Mouse (Mus musculus) neural tube, embryonic 10.5 days (tissue): ENCODE measurements around the gene Rapgef5.

ENCODE experiments used
- DNase-seq: peaks from one replicate; pipeline ENCODE4 v3.0.0-alpha.2; 2017; ENCODE audit warnings: low spot score; ENCODE audit errors: extremely low spot score

Rapgef5 gene

GRCm38 (mm10) chr12:117516179-117516578 lies at the start of gene Rapgef5:
Gene Rapgef5, plus strand, starts transcription at chr12:117516479.
- DNase-seq, result no peak

DNA sequence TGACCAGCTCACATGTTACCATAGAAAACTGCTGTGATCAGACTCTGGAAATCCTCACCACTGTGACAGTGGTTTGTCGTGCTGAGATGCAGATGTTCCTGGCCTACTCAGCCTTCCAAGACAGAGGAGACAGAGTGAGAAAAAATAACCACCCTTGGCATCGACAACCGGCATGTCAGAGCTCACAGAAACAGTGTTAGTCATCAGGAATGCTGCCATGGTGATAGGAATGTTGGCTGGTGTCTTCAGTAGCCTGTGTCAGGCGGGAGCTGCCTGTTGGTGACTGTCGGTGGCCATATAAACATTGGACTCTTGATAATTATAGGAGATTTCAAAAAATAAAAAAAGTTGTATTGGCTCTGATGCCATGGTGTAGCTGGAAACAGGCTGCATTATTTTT lies 48.0 kb upstream of the Rapgef5 start:
- DNase-seq, result no peak

- DNase-seq, result no peak
These were observed 37.3 kb upstream of the Rapgef5 start for GRCm38 (mm10) chr12:117479014-117479413.

DNA sequence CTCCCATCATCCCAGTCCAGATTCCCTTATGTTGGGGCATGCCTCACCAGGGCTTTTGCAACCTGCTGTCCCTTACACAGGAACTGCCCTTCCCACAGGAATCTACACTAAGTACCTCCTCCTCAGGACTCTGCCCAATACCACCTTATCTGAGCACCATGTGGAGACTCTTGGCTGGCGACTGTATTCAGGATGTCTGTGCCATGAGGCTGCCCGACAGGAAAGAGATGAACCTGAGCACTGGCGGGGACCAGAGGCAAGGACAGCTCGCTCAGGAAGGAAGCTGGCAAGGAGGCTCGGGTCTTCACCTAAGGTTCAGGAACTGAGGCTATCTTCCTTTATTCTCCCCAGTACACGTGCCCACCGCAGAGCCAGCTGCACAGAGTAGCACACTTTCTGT lies 36.6 kb upstream of the Rapgef5 start:
- no peak for DNase-seq

DNA sequence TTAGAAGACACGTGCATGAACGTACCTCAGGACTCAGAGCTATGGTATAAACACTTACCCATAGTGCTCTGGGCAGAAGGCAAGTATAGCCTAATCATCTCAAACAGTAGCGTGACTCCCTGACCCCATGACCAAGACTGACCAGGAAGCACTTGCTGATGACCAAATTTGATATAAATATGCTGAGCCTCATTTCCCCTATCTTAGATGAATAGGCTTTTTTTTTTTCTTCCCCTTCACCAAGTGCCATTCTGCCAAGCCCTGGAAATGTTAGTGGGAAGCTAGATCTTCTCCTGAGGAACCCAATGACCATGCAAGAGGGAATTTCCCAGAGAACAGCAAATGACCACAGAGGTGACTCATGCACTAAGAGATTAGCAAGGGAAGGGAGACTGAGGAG lies 35.3 kb upstream of the Rapgef5 start:
- DNase-seq, result no peak

- no peak for DNase-seq
These were observed 33.6 kb upstream of the Rapgef5 start for GRCm38 (mm10) chr12:117482665-117483064.

GRCm38 (mm10) chr12:117486118-117487057 lies 29.9 kb upstream of the Rapgef5 start:
- no peak for DNase-seq

GRCm38 (mm10) chr12:117496501-117497176 lies 19.6 kb upstream of the Rapgef5 start:
- no peak for DNase-seq

GRCm38 (mm10) chr12:117497361-117497760 lies 18.9 kb upstream of the Rapgef5 start:
- DNase-seq, result no peak

- DNase-seq, result no peak
These were observed 17.0 kb upstream of the Rapgef5 start for GRCm38 (mm10) chr12:117499242-117499641.

DNA sequence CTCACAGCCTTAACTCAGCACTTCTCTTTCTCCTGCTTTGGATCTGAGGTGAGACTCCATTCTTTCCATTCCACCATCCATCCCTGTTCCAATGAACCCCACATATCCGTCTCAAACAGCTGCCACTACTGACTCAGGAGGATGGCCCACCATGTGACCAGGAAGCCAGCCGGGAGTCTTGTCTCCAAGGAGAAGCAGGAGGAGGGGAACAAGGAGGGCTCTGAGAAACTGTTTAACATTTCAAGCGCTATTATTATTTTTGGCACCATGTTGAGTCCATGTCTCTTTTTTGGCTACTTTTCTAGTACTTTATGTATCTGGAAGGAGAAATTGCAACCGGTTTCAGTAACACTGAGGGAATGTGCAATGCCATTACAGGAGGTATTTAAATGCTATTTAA lies 15.1 kb upstream of the Rapgef5 start:
- no peak for DNase-seq

GRCm38 (mm10) chr12:117502834-117503233 lies 13.4 kb upstream of the Rapgef5 start:
- DNase-seq, result no peak

GRCm38 (mm10) chr12:117505163-117505562 lies 11.1 kb upstream of the Rapgef5 start:
- DNase-seq, result no peak

- DNase-seq, result no peak
These were observed 8.5 kb upstream of the Rapgef5 start for GRCm38 (mm10) chr12:117507772-117508171.

GRCm38 (mm10) chr12:117509919-117510318 lies 6.4 kb upstream of the Rapgef5 start:
- no peak for DNase-seq

- no peak for DNase-seq
These were observed 3.8 kb upstream of the Rapgef5 start for GRCm38 (mm10) chr12:117512468-117512867.

DNA sequence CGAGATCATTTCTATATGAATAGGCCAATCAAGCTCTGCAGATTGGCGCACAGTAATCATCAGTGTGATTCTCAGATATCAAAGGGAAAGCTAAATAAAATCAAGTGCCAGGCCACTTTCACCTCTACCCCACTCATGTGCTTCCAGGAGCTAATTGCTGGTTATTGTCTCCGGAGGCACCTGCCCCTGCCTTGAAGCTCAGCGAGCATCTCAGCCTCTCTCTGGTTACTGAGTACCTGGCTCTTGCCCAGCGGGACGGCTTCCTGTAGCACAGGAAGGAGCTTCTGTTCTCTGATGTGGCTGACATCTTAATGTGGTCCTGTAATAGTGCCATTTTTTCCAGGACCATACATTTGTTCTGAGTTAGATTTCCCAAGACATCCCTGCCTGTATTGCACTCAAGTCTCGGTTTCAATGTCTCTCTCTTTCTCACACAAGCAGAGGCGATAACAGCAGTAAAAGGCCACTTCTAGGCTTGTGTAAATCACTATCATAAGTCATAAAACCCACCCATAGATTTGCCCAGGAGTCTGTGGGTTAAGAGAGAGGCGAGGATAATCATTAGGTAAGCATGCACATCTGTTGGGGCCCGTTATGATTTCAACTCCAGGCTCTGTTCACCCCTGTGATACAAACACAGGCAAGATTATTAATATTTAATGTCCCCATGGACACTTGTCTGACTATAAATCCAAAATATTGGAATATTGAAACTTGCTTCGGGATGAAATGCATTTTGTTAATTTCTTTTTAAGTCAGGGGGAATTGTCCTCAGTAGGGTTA lies 2.9 kb upstream of the Rapgef5 start:
- DNase-seq, result no peak

DNA sequence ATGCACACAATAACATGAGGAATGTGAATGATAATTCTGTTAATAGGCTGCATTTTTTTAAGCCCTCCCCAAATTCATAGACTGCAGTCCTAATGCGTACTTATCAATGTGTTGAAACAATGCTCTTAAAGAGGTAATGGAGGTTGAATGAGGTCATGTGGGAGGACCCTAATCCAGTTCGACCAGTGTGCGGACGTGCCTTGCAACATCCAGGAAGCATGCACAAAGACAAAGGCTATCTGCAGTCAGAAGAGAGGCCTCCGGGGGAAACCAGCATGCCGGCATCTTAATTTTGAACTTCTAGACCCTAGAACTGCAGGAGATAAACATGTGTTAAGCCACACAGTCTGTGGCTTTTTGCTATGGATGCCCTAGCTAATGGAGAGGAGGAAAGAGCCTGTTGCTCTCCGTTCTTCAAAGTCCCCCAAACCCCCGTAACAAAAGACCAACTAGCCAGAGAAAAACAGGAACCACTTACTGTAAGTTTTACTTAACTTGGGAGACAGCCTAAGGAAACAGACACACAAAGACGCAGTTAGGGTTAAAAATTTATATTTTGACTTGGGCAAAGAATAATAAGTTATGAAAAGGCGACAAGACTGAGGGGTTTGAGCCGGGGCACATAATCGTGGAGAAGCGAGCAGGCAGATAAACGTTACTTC lies 1.1 kb downstream of the Rapgef5 start:
- DNase-seq, result no peak

DNA sequence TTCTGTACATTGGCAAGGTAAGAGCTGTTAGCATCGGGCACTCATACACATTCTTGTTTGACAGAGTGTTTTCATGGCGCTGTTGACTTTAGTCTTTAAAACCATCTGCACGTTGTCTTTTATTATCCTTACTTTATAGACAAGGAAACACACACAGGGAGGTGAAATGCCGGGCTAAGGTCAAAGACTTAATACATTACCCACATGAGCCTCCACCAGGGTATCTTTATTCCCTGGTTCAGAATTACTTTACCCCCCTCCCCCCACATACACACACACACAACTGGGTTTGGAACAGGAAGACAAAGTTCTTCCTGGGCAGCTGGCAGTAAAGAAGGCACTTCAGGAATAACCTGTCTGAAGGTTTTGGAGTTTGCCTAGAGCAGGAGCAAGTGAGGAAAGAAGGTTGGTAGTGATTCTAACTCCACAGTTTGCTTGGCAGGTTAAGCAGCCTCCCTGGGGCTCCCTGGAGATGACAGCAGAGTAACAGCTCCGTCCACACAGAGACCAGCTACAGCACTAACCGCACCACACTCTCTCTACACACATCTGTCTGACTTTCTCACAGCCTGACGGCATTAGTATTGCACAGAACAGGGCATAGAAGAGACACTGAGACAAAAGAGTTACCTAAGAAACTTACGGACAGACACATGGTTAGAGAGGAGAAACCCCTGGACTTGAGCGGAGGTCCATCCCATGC lies 8.2 kb downstream of the Rapgef5 start:
- DNase-seq, result no peak

DNA sequence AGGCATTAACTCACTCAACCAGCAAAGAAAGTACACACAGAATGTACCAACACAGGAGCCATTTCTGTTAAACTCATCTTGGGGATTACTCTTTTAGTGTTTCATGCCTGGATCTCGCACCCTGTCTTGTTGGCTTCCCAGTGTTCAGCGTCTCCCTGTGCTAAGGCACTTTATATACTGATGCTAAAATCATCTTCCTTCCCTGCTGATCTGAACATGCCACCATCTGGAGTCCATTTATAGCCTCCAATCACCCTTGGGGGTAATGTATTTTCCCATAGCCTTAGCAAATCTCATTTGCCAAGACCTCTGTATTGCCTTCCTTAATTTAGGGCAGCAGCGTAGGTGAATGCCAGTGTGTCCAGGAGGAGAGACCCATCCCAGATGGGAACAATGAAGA lies 11.6 kb downstream of the Rapgef5 start:
- DNase-seq, result no peak
